Mouse (Mus musculus) megakaryocyte, embryonic 14.5 days (primary cell): ENCODE data around the gene Eea1.

Source experiments
- FLI1 ChIP-seq: IDR thresholded peaks from 2 replicates; pipeline ENCODE4 v1.6.1; 2012; ENCODE audit warnings: low read length, inconsistent platforms, mixed read lengths
- GATA1 ChIP-seq: IDR thresholded peaks from 3 replicates; pipeline ENCODE4 v1.6.1; 2012; ENCODE audit warnings: mixed read lengths, low read length, inconsistent platforms, borderline replicate concordance

- TF ChIP-seq GATA1 (no peak), FLI1 (no peak)
Measured at GRCm38 (mm10) chr10:95892132-95892531, 48.3 kb upstream of the Eea1 start.
